Mouse (Mus musculus): Measurements from ENCODE around the gene Nodal.

DNA sequence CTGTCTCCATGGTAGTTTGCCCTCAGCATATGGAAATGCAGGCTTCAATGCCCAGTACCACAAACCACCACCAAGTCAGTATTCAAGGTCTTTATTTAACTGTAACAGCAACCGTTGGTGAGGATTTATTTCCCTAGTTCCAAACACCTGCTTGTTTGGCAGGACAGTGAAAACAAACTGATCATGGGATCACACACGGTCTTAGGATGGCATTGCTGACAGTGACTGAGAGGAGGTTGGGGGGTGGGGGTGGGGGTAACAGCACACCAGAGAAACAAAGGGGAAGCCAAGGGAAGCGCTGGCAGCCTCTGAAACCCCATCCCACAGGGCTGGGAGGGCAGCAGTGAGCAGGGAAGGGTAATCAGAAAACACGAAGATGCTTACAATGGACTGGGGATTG lies 10.6 kb downstream of the Nodal start:
- no peak for TF ChIP-seq CTCF (IDR thresholded peaks at IDR 0.05; ENCODE audit: insufficient read depth, low read length)
- no peak for TF ChIP-seq POLR2A (IDR thresholded peaks at IDR 0.05; ENCODE audit: borderline replicate concordance, extremely low read depth, low read depth, low read length)
